Mouse (Mus musculus): Measurements from ENCODE around the gene Tob1.
A peak's percentile ranks its signal among the peaks of the same experiment; 100 is the strongest.

Tob1 gene

GRCm38 (mm10) chr11:94198405-94199146 is 12.7 kb upstream of the Tob1 start:
- no peak for DNase-seq (ENCODE audit: extremely low spot score, low spot score)

- no peak for DNase-seq (ENCODE audit: extremely low spot score, low spot score)
Observed at GRCm38 (mm10) chr11:94199771-94200170, 11.5 kb upstream of the Tob1 start.

- no peak for DNase-seq (ENCODE audit: extremely low spot score, low spot score)
Observed at GRCm38 (mm10) chr11:94200422-94200821, 10.8 kb upstream of the Tob1 start.

GRCm38 (mm10) chr11:94202106-94202505 is 9.1 kb upstream of the Tob1 start:
- no peak for DNase-seq (ENCODE audit: extremely low spot score, low spot score)

GRCm38 (mm10) chr11:94203066-94203465 is 8.2 kb upstream of the Tob1 start:
- DNase-seq (ENCODE audit: extremely low spot score, low spot score) = no peak

- DNase-seq (ENCODE audit: extremely low spot score, low spot score) = no peak
Observed at GRCm38 (mm10) chr11:94206398-94207114, 4.7 kb upstream of the Tob1 start.

- DNase-seq (ENCODE audit: extremely low spot score, low spot score) = no peak
Observed at GRCm38 (mm10) chr11:94208811-94209675, 2.2 kb upstream of the Tob1 start.

GRCm38 (mm10) chr11:94209695-94210131 is 1.5 kb upstream of the Tob1 start:
- DNase-seq (ENCODE audit: extremely low spot score, low spot score) = no peak

GRCm38 (mm10) chr11:94210191-94211086 is 815 bp upstream of the Tob1 start:
- DNase-seq (ENCODE audit: extremely low spot score, low spot score) = peak; percentile 85

- DNase-seq (ENCODE audit: extremely low spot score, low spot score) = peak; percentile 89
Observed at GRCm38 (mm10) chr11:94211651-94212488, 616 bp downstream of the Tob1 start.

GRCm38 (mm10) chr11:94212489-94212836 is 1.2 kb downstream of the Tob1 start:
- DNase-seq (ENCODE audit: extremely low spot score, low spot score) = no peak

GRCm38 (mm10) chr11:94212997-94213396 is 1.7 kb downstream of the Tob1 start:
- DNase-seq (ENCODE audit: extremely low spot score, low spot score) = no peak

- no peak for DNase-seq (ENCODE audit: extremely low spot score, low spot score)
Observed at GRCm38 (mm10) chr11:94213735-94214594, 2.7 kb downstream of the Tob1 start.

- DNase-seq (ENCODE audit: extremely low spot score, low spot score) = no peak
Observed at GRCm38 (mm10) chr11:94215581-94215980, 4.3 kb downstream of the Tob1 start.

- no peak for DNase-seq (ENCODE audit: extremely low spot score, low spot score)
Observed at GRCm38 (mm10) chr11:94216247-94216646, 5.0 kb downstream of the Tob1 start.

GRCm38 (mm10) chr11:94221257-94221656 is 10.0 kb downstream of the Tob1 start:
- DNase-seq (ENCODE audit: extremely low spot score, low spot score) = no peak

GRCm38 (mm10) chr11:94223531-94223930 is 12.3 kb downstream of the Tob1 start:
- DNase-seq (ENCODE audit: extremely low spot score, low spot score) = no peak

- no peak for DNase-seq (ENCODE audit: extremely low spot score, low spot score)
Observed at GRCm38 (mm10) chr11:94225985-94226384, 14.7 kb downstream of the Tob1 start.

- DNase-seq (ENCODE audit: extremely low spot score, low spot score) = no peak
Observed at GRCm38 (mm10) chr11:94228416-94228815, 17.2 kb downstream of the Tob1 start.
